Mouse (Mus musculus) cerebellum, postnatal 14 days (tissue): ENCODE data around the gene Mov10l1.

Source experiments
- DNase-seq, 2 experiments: peaks; one replicate each; pipeline ENCODE4 v3.0.0; 2021; ENCODE audit warnings: mixed read lengths in 2 of 2

The Mov10l1 gene

DNA sequence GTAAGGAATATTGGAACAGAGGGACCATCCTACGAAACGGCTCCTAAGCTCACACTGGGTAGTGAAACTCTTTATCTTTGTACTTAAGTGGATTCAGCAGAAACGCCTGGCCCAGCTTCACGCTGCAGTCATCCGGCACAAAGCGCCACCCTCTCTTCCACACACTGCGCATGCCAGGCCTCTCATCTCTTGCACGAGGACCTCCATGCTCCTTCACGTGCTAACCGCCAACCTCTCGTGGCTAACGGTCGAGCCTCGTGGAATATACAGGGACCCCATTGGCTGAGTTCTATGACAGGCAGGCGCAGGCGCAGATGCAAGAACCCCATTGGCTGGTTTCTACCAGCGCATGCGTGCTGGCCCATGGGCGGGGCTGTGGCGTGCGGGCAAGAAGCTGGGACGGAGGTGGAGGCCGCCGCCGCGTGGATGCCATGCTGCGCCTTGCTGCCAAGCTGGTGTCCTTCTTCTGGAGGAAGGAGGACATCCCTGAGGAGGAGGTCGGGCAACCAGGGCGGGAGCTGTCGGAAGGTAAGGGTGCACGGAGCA, at the start of gene Mov10l1:
TSS of gene Mov10l1 (plus strand) at position 376 of the 546 bp plus-strand sequence.
- DNase-seq = no peak

DNA sequence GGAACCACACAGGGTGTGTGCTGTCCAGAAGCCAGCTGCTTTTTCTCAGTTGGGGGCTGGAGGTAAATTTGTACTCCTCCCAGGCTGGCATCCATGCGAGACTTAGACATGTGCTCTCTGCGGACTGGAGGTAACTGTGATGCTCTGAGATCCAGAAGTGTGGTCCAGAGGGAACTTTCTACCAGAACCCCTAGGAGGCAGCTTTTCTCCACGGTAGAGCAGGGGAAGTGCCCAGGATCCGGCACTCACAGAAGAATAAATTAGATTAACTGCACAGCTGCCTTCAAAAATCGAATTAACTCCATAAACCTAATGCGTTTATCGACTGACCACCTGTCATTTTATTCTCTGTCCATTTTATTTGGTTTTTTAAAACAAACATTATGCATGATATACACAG, 48.6 kb upstream of the Mov10l1 start:
- DNase-seq = no peak

DNA sequence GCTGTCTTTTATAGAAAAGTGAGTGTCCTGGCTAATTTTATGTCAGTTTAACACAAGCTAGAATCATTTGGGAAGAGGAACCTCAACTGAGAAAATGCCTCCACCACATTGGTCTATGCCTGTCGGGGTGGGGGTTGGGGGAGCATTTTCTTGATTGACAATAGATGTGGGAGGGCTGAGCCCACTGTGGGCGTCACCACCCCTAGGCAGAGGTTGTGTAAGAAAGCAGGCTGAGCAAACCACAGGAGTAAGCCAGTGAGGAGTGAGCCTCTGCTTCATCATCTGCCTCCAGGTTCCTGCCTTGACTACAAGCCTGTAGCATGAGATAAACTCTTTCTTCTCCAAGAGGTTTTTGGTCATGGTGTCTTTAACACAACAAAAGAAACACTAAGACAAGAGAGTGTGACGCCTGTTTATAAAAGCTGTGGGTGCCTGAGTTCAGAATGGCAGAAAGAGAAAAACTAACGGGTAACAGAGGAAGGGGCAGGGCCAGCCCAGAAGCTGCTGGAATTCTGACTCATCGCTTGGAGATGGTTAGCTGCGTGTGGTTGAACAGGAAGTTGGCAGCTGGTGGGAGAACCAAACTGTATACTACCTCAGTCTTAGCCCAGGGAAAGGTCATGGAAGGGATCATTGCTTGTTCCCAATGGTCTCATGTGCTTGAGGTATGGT, 46.0 kb upstream of the Mov10l1 start:
- peak in 1 of 2 experiments; percentile 26 for DNase-seq

- DNase-seq = peak; percentile 36 to 50
Measured at GRCm38 (mm10) chr15:88937291-88937650, 45.4 kb upstream of the Mov10l1 start.

DNA sequence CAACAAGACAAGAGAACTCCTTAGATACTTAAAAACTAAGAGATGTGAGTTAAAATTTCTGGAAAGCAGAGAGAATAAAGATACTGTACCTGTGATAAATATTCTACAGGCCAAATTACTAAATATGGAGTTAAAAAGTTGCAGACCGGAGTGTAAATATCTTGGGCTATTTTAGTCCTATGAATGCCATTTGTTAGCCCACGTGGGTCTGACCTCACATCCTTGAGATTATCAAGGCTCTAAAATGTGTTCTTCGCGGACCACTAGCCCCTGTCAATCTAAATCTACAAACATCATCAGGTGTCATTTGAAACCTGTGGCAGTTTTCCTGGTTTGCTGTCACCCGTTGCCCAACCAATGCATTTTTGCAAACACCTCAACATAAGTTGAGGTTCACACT, 39.9 kb upstream of the Mov10l1 start:
- no peak for DNase-seq

- DNase-seq = peak in 1 of 2 experiments; percentile 32
Measured at GRCm38 (mm10) chr15:88943896-88944551, 38.7 kb upstream of the Mov10l1 start.

DNA sequence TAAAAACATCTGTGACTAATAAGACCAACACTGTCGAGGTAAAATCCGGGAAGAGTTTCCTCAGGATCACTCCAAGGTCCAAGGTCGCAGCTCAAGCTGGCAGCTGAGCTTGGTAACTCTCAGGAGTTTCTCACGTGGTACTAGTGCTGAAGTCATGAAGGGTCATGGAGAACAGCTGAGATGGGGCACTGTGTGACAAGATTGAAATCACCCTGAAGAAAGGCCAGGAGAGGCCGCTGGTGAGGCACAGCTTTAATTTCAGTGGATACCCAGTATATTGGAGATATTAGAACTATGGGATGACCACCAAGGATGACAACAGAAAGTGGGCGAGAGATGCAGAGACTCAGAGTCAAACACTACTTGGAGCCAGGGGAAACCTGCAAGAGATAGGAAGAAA, 35.9 kb upstream of the Mov10l1 start:
- no peak for DNase-seq

- DNase-seq = peak in 1 of 2 experiments; percentile 16
Measured at GRCm38 (mm10) chr15:88951246-88951645, 31.5 kb upstream of the Mov10l1 start.

DNA sequence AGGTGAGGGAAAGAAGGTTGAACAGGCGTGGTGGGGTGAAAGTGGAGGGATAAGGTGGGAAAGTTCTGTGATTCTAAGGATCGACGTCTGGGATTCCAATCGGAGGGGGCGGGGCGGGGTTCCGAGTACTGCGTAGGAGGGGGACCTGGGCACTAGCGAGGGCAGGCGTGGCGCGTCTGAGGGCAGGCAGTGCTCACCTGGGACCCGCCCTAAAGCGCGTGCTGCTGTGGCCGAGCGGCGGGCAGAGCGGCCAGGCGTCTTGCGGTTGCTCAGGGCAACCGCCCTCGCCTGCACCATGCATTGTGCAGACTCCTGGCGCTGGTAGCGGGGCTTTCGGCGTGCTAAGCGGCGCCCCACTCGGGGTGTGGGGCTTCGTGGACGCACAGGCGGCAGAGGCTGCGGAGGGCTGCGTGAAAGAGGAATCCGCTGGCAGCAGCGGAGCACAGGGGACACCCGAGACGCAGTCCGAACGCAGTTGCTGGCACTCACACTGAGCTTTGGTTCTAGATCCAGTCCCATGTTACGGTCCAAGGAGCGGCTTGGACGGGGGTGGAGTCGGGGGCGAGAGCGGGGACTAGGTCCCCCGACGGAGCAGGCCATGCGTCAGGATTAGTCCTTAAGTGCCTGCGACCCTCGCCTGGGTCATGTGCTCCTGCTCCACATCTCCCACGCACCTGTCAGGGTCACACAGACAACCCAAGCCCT, 28.2 kb upstream of the Mov10l1 start, which contains the start of gene Ttll8:
TSS of gene Ttll8 (minus strand) at position 51 of the 705 bp plus-strand sequence.
- peak; percentile 20 to 31 for DNase-seq

DNA sequence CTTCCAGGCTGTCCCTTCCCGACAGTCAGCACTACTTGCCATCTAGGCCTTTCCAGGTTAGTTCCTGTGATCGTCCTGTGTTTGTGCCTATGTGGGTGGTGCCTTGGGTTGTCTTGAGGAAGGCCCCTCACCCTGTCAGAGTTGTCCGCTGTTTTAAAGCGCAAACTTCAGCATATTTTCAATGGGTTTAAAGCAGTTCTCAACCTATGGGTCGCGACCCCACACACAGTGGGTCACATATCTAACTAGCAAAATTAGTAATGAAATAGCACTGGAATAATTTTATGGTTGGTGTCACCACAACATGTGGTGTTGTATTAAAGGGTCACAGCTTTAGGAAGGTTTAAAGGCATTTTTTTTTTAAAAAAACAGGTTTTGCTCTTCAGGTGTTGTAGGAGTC, 27.4 kb upstream of the Mov10l1 start:
- no peak for DNase-seq

DNA sequence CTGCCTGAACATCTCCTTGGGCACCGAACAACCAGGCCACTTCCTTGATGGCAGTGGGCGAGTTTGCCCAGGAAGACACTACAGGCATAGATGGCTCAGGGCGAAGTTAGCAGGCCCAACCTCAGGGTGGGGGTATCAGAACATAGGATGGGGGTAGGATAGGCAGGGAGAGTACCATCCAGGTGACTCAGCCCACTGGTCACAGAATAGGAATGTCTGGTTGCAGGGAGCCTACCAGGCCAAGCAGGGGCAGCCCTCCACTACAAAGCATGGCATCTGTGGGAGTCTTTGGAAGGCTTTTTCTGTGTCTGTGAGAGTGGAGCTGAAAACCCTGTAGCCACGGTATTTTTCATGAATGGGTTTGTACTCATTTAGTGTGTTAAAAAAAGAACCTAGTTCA, 25.2 kb upstream of the Mov10l1 start:
- no peak for DNase-seq

DNA sequence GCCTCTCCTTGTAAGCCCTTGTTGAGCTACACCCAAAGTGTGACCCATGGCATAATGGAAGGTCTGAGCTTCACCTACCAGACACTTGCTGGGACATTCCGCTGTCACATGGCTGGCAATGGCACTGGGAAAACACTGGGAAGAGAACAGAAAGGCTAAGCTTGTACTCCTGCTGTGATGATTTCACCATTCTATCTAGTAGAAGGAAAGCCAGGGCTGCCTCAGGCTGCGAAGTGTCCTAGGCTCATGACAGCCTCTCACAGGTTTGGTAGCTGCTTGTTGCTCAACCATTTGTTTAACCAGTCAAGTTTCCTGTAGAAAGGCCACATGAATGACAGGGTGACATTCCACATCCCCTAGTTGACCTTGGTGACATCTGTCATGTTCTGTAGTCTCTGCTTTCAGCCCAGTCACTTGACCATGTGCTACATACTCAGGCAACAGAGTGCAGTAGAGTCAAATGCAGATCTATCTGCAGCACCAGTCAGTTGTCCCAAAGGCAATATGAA, 18.6 kb upstream of the Mov10l1 start:
- no peak for DNase-seq

GRCm38 (mm10) chr15:88972300-88972699, 10.4 kb upstream of the Mov10l1 start:
- no peak for DNase-seq

DNA sequence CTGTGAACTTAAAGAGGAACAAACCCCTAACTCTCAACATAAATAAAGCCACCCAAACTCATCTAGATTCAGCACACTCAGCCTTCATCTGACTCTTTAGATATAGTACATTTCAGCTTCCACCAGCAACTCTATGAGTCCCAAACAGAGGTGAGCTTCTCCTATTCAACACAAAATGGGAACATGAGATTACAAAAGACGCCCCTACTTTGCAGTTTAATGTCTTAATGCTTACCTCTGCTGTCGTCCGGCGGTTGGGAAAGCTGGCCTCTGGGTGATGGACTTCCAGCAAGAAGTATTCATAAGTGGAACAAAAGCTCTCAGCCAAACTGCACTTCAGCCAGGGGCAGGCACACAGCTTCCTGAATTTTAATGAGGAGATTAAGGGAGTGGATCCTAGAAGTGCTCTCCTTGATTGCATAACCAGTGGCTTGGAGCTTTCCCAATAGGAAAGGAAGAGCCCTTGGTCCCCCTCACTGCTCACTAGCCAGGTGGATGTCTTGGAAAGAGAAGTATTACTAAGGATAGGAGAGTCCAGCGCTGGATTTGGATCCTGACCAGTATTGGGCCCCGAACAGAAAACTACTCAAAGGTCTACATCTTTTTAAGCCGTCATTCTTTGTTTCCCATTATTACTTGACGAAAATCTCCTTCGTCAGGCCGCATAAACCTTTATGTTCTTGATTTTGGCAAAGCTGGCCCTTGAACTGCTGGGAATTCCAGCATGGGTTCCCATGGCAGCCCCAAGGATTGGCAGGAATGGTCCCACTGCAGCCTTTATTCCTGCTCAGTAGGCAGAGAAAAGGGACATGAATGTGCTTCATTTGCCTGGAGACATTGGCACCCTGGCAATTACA, 4.2 kb upstream of the Mov10l1 start, which contains the start of gene Mlc1:
TSS of gene Mlc1 (minus strand) at position 727 of the 857 bp plus-strand sequence.
- DNase-seq = peak in 1 of 2 experiments; percentile 9

- DNase-seq = no peak
Measured at GRCm38 (mm10) chr15:88979138-88979446, 3.6 kb upstream of the Mov10l1 start.

DNA sequence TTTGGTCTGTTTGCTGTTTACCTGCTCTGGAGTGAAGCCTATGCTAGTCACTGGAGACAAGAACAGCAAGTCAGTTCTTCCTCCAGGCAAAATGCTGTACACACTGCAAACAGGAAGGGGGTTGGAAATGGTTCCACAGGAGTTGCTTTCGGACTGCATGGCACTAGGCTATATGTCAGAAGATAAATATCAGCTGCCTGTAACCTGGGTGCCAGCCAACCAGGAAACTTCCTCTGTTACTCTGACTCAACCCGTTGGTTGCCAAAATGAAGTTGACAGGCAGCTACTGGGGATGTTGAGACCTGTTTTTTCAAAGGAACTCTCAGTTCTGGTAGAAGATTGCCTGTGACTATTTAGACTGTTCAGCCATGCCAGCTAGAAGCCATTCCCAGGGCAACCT, 6.5 kb downstream of the Mov10l1 start:
- DNase-seq = no peak

DNA sequence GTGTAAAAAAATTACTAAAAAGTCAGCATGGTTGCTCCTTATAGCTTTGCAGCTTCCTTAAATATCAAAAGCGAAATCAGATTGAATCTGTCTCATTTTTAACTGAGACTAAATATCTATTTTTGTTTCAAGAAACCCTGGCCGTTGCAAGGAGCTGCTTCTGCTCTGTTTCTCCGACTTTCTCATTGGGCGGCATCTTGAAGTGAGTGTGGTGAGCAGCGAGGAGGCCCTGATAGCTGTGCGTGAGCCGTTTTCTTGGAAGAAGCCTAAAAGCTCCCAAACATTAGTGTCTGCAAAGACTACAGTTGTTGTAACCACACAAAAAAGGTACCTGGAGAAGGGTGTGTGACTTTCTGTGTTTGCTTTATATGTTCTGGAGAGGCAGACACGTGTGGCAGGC, 15.9 kb downstream of the Mov10l1 start:
- DNase-seq = no peak

DNA sequence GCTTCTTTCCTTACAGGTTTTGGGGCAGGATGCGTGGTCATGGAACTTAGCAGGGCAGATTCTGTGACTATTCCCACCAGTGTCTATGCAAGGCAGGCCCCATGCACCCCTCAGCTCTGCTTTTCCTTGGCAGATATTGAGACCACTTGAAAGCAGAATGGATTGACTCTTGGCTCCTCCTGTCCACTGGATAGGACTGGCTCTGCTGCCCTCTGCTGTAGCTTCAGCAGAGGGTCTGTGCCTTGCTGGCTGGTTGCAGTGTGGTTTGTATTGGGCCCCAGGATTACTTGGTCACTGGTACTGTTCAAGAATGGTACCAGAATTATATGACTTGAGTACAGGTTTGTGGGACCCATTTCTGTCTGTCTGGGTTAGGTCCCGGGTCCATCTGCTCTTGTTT, 16.4 kb downstream of the Mov10l1 start:
- peak; percentile 33 to 45 for DNase-seq

GRCm38 (mm10) chr15:89000367-89000766, 17.7 kb downstream of the Mov10l1 start:
- no peak for DNase-seq

- no peak for DNase-seq
Measured at GRCm38 (mm10) chr15:89001245-89001644, 18.5 kb downstream of the Mov10l1 start.

GRCm38 (mm10) chr15:89007002-89007401, 24.3 kb downstream of the Mov10l1 start:
- no peak for DNase-seq

DNA sequence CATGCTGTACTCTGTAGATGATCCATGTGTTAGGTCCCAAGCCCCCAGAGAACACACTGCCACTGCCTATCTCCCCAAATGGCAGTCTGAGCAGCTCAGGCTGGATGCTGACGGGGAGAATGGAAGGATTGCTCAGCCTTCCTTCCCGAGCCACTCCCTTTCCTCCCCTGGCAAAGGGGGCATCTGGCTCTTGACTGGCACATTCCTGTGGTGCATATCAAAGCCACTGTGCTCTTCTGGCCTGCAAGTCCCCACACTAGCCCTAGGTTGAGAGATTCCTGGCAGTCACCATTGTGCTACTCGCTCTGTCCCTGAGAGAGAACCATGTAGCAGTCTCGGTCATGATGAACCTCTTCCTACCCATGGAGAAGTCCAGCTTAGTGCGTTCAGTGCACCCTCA, 25.1 kb downstream of the Mov10l1 start:
- DNase-seq = no peak
